Mouse (Mus musculus) neural tube, embryonic 15.5 days (tissue): Measurements from ENCODE around the gene Cacna1i. TPM values are rescaled to one million over a fixed set of nuclear protein-coding genes. Genes with fewer than 3 reads are reported as not detected.
A peak's percentile ranks its signal among the peaks of the same experiment; 100 is the strongest.

Experiments used
- ATAC-seq: fragments of 200-750 bp; cut with Nextera tagmentation; 2 replicates; pipeline ENCODE4 v1.8.0; 2017; ENCODE audit warnings: mild to moderate bottlenecking, moderate TSS enrichment, moderate library complexity; ENCODE audit not compliant: low FRiP score
- H3K27ac ChIP-seq: fragments of 300-500 bp; sonication (generic); replicated peaks from 2 replicates; pipeline ENCODE4 v1.5.1; 2015; ENCODE audit warnings: mild to moderate bottlenecking, inconsistent platforms
- H3K27me3 ChIP-seq: fragments of 300-500 bp; sonication (generic); replicated peaks from 2 replicates; pipeline ENCODE4 v1.6.1; 2015; ENCODE audit warnings: inconsistent platforms
- H3K36me3 ChIP-seq: fragments of 300-500 bp; sonication (generic); 2 replicates; pipeline ENCODE4 v1.6.1; 2015; ENCODE audit warnings: inconsistent platforms
- H3K4me1 ChIP-seq: fragments of 300-500 bp; sonication (generic); 2 replicates; pipeline ENCODE4 v1.6.1; 2015; ENCODE audit warnings: inconsistent platforms
- H3K4me2 ChIP-seq: fragments of 300-500 bp; sonication (generic); 2 replicates; pipeline ENCODE4 v1.6.1; 2015; ENCODE audit warnings: inconsistent platforms, mild to moderate bottlenecking, moderate library complexity
- H3K4me3 ChIP-seq: fragments of 300-500 bp; sonication (generic); replicated peaks from 2 replicates; pipeline ENCODE4 v1.5.1; 2015; ENCODE audit warnings: mild to moderate bottlenecking, inconsistent platforms
- H3K9ac ChIP-seq: fragments of 300-500 bp; sonication (generic); replicated peaks from 2 replicates; pipeline ENCODE4 v1.6.1; 2015; ENCODE audit warnings: mild to moderate bottlenecking, inconsistent platforms
- H3K9me3 ChIP-seq: fragments of 300-500 bp; sonication (generic); replicated peaks from 2 replicates; pipeline ENCODE4 v1.6.1; 2016; ENCODE audit warnings: inconsistent platforms
- WGBS: fragments of 180-500 bp; shearing (Covaris S2); methylation state at CpG from one replicate; pipeline ENCODE4 v1.1.7; 2015; ENCODE audit warnings: mixed read lengths; 5-methylcytosine and 5-hydroxymethylcytosine counted together
- polyA plus RNA-seq: library from polyadenylated mRNA; unstranded; fragments of >200 nt; fragmentation: Nextera tagmentation; extraction: Ambion mirVana; gene quantifications from 2 replicates; pipeline ENCODE4 v1.2.1, GENCODE M21; 2015

Cacna1i gene
- polyA plus RNA-seq = 0.79 and 0.88 TPM in 2 replicates

DNA sequence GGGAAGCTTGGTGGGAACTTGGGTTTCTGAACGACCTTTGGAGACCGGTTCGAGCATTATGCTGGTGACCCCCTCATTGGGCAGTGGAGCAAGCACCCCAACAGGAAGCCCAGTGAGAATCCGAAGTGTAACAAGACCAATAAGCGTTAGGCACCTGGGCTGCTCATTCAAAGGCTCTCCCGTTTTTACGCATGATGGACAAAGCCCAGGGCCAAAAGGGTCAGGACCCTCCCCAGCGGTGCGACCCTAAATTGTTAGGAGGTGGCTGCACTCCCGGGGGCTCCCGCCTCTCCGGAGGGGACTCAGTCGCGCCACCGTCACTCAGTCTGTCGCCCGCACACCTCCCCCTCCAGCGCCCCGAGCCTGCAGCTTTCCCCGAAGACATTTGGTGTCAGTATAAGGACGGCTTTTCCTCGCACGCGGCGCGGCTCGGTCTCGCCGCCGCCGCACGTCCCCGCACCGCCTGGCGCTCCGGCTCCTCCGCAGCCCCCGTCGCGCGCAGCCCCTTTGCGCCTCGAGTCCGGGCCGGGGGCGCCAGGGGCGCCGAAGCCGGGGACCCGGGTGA is at the start of gene Cacna1i:
Gene Cacna1i (plus strand): TSS at position 388 of the 565 bp plus-strand sequence.
- no peaks in the 10 kb centered on the region for H3K36me3 ChIP-seq
- peak; percentile 71 for ATAC-seq
- H3K27ac ChIP-seq = peak within 1 kb of the TSS; percentile 48; the same call in 1 of the 2 replicates
- H3K9ac ChIP-seq = peak within 1 kb of the TSS; percentile 75
- H3K4me3 ChIP-seq = peak within 1 kb of the TSS; percentile 65
- no peaks in the 10 kb centered on the region for H3K9me3 ChIP-seq
- WGBS = under 1% methylated on average over 50 of the region's 50 CpGs
- H3K4me1 ChIP-seq = peaks cover 29% of the 10 kb centered on the region
- H3K4me2 ChIP-seq = peak within 1 kb of the TSS; percentile 93
- H3K27me3 ChIP-seq = peaks cover 61% of the 10 kb centered on the region

GRCm38 (mm10) chr15:80248135-80248534 is 38.9 kb upstream of the Cacna1i start:
- Histone ChIP-seq H3K4me1 (no peaks in the 10 kb centered on the region), H3K27me3 (no peaks in the 10 kb centered on the region), H3K36me3 (peaks cover 76% of the 10 kb centered on the region), H3K27ac (no peak overlapping the region), H3K9me3 (no peaks in the 10 kb centered on the region), H3K4me3 (no peak overlapping the region), H3K9ac (no peak overlapping the region), H3K4me2 (no peak overlapping the region)
- ATAC-seq = no peak
- 95% methylated on average over 12 of the region's 12 CpGs for WGBS

GRCm38 (mm10) chr15:80248596-80248995 is 38.4 kb upstream of the Cacna1i start:
- WGBS = 100% methylated on average over 1 of the region's 1 CpGs
- Histone ChIP-seq H3K9me3 (no peaks in the 10 kb centered on the region), H3K27ac (no peak overlapping the region), H3K27me3 (no peaks in the 10 kb centered on the region), H3K4me1 (peaks cover 2% of the 10 kb centered on the region), H3K9ac (no peak overlapping the region), H3K36me3 (peaks cover 71% of the 10 kb centered on the region), H3K4me2 (no peak overlapping the region), H3K4me3 (no peak overlapping the region)
- no peak for ATAC-seq

- no peaks in the 10 kb centered on the region for H3K9me3 ChIP-seq
- no peak for ATAC-seq
- H3K27me3 ChIP-seq = no peaks in the 10 kb centered on the region
- 96% methylated on average over 10 of the region's 10 CpGs for WGBS
- H3K27ac ChIP-seq = no peak overlapping the region
- H3K36me3 ChIP-seq = peaks cover 65% of the 10 kb centered on the region
- no peak overlapping the region for H3K4me3 ChIP-seq
- peaks cover 13% of the 10 kb centered on the region for H3K4me1 ChIP-seq
- no peak overlapping the region for H3K9ac ChIP-seq
- H3K4me2 ChIP-seq = no peak overlapping the region
These were observed 37.4 kb upstream of the Cacna1i start for GRCm38 (mm10) chr15:80249672-80250071.

GRCm38 (mm10) chr15:80250586-80250985 is 36.5 kb upstream of the Cacna1i start:
- Histone ChIP-seq H3K4me3 (no peak overlapping the region), H3K9ac (no peak overlapping the region), H3K27me3 (no peaks in the 10 kb centered on the region), H3K36me3 (peaks cover 59% of the 10 kb centered on the region), H3K4me1 (peaks cover 13% of the 10 kb centered on the region), H3K9me3 (no peaks in the 10 kb centered on the region), H3K27ac (no peak overlapping the region), H3K4me2 (no peak overlapping the region)
- 96% methylated on average over 6 of the region's 6 CpGs for WGBS
- no peak for ATAC-seq

GRCm38 (mm10) chr15:80253530-80253929 is 33.5 kb upstream of the Cacna1i start:
- WGBS = 37% methylated on average over 2 of the region's 2 CpGs
- Histone ChIP-seq H3K4me3 (no peak overlapping the region), H3K27ac (peak overlapping the region; percentile 100), H3K4me1 (peaks cover 36% of the 10 kb centered on the region), H3K9ac (no peak overlapping the region), H3K4me2 (no peak overlapping the region), H3K36me3 (peaks cover 52% of the 10 kb centered on the region), H3K27me3 (no peaks in the 10 kb centered on the region), H3K9me3 (no peaks in the 10 kb centered on the region)
- ATAC-seq = no peak

- Histone ChIP-seq H3K4me2 (peak overlapping the region; percentile 97), H3K9me3 (no peaks in the 10 kb centered on the region), H3K27me3 (no peaks in the 10 kb centered on the region), H3K27ac (peak overlapping the region; percentile 100), H3K4me1 (peaks cover 42% of the 10 kb centered on the region), H3K9ac (peak overlapping the region; percentile 76), H3K4me3 (peak overlapping the region; percentile 100), H3K36me3 (peaks cover 46% of the 10 kb centered on the region)
- WGBS = 43% methylated on average over 6 of the region's 6 CpGs
- ATAC-seq = no peak
These were observed 32.8 kb upstream of the Cacna1i start for GRCm38 (mm10) chr15:80254207-80254606.

DNA sequence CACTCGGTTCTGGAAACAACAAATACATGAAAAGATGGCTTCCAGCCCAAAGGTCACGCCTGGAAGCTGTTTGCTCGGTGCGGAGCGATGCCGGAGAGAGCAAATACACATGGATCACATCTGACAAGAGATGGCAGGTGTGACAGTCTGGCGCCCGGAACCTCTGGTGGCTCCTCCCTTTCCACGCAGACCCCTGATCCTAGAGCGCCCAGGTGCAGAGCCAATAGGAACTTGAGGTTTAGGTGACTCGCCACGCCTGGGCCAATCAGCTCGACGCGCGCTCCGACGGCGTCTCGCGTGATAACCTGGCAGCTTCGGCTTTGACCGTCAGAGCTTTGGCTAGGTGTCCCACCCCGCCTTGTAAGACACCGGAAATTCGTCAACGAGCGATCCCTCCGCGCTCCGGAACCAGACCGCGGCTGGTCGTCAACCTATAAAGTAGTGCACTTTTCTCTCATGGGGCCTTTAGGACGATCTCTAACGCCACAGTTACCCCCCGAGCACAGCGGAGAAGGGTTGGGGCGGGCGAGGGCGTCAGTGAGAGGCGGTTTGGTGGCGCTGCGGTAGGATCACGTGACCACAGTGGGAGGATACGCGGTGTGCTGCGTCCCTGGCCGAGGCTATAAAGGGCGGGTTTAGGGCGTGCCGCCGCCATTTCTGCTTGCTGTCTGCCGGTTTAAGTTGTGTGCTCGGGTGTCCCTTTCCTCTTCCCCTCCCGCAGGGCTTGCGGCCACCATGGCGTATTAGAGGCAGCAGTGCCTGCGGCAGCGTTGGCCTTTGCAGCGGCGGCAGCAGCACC is 32.0 kb upstream of the Cacna1i start, which contains the start of gene Atf4:
Gene Atf4 (plus strand): TSS at position 338 of the 799 bp plus-strand sequence.
- Histone ChIP-seq H3K27ac (peak within 1 kb of the TSS; percentile 100), H3K4me2 (peak within 1 kb of the TSS; percentile 97), H3K9me3 (no peaks in the 10 kb centered on the region), H3K4me3 (peak within 1 kb of the TSS; percentile 100), H3K36me3 (peaks cover 44% of the 10 kb centered on the region), H3K27me3 (no peaks in the 10 kb centered on the region), H3K4me1 (peaks cover 42% of the 10 kb centered on the region), H3K9ac (peak within 1 kb of the TSS; percentile 100)
- WGBS = under 1% methylated on average over 62 of the region's 62 CpGs
- ATAC-seq = peak; percentile 96

GRCm38 (mm10) chr15:80255646-80256121 is 31.4 kb upstream of the Cacna1i start:
- H3K4me1 ChIP-seq = peaks cover 48% of the 10 kb centered on the region
- peak overlapping the region; percentile 100 for H3K27ac ChIP-seq
- H3K4me2 ChIP-seq = peak overlapping the region; percentile 97
- no peaks in the 10 kb centered on the region for H3K27me3 ChIP-seq
- H3K9me3 ChIP-seq = no peaks in the 10 kb centered on the region
- peak; percentile 48 for ATAC-seq
- H3K9ac ChIP-seq = peak overlapping the region; percentile 100
- H3K36me3 ChIP-seq = peaks cover 42% of the 10 kb centered on the region
- WGBS = under 1% methylated on average over 51 of the region's 51 CpGs
- peak overlapping the region; percentile 100 for H3K4me3 ChIP-seq

DNA sequence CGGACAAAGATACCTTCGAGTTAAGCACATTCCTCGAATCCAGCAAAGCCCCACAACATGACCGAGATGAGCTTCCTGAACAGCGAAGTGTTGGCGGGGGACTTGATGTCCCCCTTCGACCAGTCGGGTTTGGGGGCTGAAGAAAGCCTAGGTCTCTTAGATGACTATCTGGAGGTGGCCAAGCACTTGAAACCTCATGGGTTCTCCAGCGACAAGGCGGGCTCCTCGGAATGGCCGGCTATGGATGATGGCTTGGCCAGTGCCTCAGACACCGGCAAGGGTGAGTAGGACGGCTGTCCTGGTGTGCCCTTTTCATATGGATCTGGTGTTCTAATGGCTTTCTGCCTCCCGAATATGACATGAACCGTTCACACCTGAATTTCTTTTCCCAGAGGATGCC is 30.8 kb upstream of the Cacna1i start:
- no peak for ATAC-seq
- peaks cover 42% of the 10 kb centered on the region for H3K36me3 ChIP-seq
- no peaks in the 10 kb centered on the region for H3K27me3 ChIP-seq
- H3K27ac ChIP-seq = peak overlapping the region; percentile 100
- H3K4me3 ChIP-seq = peak overlapping the region; percentile 100
- peak overlapping the region; percentile 100 for H3K9ac ChIP-seq
- peaks cover 50% of the 10 kb centered on the region for H3K4me1 ChIP-seq
- no peaks in the 10 kb centered on the region for H3K9me3 ChIP-seq
- peak overlapping the region; percentile 97 for H3K4me2 ChIP-seq
- 9% methylated on average over 16 of the region's 16 CpGs for WGBS

DNA sequence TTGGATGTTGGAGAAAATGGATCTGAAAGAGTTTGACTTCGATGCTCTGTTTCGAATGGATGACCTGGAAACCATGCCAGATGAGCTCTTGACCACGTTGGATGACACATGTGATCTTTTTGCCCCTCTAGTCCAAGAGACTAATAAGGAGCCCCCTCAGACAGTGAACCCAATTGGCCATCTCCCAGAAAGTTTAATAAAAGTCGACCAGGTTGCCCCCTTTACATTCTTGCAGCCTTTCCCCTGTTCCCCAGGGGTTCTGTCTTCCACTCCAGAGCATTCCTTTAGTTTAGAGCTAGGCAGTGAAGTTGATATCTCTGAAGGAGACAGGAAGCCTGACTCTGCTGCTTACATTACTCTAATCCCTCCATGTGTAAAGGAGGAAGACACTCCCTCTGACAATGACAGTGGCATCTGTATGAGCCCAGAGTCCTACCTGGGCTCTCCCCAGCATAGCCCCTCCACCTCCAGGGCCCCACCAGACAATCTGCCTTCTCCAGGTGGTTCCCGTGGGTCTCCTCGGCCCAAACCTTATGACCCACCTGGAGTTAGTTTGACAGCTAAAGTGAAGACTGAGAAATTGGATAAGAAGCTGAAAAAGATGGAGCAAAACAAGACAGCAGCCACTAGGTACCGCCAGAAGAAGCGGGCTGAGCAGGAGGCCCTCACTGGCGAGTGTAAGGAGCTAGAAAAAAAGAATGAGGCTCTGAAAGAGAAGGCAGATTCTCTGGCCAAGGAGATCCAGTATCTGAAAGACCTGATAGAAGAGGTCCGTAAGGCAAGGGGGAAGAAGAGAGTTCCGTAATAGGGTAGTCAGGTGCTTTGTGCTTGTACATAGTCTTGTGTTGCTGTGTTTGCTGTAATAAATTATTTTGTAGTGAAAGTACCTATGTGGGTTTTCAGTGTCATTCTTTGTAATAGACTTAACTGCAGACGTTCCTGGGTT is 30.1 kb upstream of the Cacna1i start:
- H3K9ac ChIP-seq = peak overlapping the region; percentile 100
- H3K4me2 ChIP-seq = peak overlapping the region; percentile 97
- no peaks in the 10 kb centered on the region for H3K27me3 ChIP-seq
- H3K9me3 ChIP-seq = no peaks in the 10 kb centered on the region
- WGBS = 64% methylated on average over 12 of the region's 12 CpGs
- ATAC-seq = no peak
- H3K36me3 ChIP-seq = peaks cover 36% of the 10 kb centered on the region
- H3K27ac ChIP-seq = peak overlapping the region; percentile 100
- H3K4me1 ChIP-seq = peaks cover 50% of the 10 kb centered on the region
- H3K4me3 ChIP-seq = peak overlapping the region; percentile 100
